Mouse (Mus musculus): ENCODE data around the gene Nell1.
"Not testable (repeated sequence)": the region's sequence is repeated elsewhere in the genome, so short reads cannot be mapped to it uniquely, and the experiment has no call there.

Gene Nell1

DNA sequence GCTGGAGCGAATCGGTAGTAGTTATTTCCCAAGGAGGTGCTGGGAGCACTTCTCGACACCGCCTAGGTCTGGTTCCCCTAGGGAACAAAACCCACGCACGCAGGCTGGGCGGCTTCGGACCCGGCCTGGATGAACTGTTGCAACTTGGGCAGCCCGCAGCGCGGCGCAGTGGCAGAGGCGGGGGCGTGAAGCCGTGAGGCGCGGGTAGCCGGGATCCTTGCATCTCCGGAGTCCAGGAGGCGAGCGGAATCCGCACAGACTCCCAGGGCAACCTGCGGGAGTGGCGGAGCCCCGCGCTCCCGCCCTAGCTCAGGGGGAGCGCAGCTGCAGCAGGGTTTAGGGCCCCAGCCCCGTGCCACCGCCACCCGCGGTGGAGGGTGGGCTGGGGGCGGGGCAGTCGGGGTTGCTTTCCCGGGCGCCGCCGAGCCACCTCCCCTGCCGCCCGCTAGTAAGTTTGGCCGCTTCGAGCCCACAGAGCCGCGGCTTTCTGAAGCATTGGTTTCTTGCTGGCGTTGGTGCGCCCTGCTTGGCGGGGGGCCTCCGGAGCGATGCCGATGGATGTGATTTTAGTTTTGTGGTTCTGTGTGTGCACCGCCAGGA is at the start of gene Nell1:
Nell1 (plus strand) TSS at position 24 of the 600 bp plus-strand sequence.
- DNase-seq (ENCODE audit: extremely low read depth, insufficient read length, low spot score), result no peak

DNA sequence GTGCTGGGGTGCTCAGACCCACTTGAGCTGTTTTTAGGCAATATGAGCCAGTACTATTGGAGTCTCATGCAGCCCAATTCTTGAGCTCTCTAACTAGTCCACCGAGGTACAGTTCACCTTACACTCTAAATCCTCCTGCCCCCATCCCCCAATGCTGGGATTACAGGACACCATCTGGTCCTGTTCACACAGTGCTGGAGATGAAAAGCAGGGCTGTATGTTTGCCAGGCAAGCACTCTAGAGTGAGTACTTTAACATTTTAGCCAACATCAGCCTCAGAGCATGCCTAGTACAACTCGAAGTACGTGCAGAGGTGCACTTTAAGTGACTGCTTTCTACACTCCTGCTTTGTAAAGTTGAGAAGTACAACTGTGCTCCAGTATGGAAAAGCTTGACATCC is 46.1 kb upstream of the Nell1 start:
- no peak for DNase-seq (ENCODE audit: extremely low read depth, insufficient read length, low spot score)

DNA sequence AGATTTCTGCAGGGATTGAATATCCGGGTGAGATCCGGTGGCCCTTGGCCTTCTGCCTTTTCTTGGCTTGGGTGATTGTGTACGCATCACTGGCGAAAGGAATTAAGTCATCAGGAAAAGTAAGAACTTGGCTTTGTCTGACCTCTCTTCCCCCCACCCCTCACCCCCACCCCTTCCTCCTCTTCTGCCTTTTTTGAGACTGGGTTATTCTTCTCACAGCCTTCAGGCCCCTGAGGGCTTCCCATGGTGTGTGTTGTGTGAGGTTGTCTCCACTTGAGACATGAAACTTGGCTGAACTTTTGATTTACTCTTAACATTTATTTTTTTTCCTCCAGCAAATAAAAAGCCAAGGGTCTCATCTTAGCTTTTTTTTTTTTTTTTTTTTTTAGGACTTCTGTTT is 44.7 kb upstream of the Nell1 start:
- DNase-seq (ENCODE audit: extremely low read depth, insufficient read length, low spot score), result no peak

DNA sequence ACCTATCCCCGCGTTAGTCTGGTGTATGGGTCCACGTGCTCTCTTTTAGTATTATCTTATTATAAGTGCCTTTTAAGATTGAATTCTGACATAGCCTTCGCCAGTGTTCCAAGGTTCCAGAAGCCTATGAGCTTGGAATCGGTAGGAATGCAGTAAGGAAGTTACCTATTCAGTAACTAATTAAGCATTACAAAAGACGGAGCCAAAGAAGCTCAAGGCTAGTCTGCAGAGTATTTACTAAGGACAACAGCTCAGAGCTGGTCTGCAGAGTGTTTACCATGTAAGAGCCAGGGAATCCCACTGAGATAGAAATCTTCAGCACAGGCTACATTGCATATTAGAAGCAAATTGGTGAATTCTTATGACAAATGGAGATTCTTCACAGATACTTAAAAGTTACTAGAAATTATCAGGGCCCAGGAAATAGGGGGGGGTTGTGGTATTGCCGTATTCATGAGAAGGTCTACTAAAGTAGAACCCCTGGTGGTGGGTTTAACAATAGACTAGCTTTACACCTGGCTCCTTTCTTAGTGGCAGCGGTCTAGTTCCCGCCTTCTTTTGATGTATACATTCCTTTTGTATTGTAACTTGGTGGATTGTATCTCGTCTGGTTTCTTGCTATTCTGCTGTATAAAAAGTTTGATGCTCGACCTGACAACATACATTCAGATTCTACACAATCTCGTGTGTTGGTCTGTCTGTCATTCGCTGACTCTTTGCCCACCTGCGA is 41.1 kb upstream of the Nell1 start:
- DNase-seq (ENCODE audit: extremely low read depth, insufficient read length, low spot score), result not testable (repeated sequence)

GRCm38 (mm10) chr7:49936821-49937220 is 37.8 kb upstream of the Nell1 start:
- DNase-seq (ENCODE audit: extremely low read depth, insufficient read length, low spot score), result no peak

DNA sequence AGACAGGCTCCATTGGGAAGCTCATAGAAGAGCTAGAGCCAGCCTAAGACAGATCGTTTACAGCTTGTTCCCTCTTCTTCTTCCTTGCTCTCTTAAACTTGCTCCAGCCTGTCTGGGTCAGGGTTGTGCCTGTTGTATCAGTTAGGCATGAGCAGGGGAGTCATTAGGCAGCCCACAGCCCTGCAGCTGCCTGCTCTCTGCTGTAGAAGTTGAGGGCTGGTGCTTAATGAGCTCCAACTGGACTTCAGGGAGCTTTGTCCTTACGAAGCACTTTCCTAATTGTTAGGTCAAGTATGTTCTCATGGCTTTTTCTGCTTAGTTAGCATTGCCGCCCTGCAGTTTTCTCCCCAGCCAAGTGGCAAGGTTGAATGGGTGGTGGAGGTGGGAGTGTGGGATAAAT is 32.6 kb upstream of the Nell1 start:
- DNase-seq (ENCODE audit: extremely low read depth, insufficient read length, low spot score), result no peak

DNA sequence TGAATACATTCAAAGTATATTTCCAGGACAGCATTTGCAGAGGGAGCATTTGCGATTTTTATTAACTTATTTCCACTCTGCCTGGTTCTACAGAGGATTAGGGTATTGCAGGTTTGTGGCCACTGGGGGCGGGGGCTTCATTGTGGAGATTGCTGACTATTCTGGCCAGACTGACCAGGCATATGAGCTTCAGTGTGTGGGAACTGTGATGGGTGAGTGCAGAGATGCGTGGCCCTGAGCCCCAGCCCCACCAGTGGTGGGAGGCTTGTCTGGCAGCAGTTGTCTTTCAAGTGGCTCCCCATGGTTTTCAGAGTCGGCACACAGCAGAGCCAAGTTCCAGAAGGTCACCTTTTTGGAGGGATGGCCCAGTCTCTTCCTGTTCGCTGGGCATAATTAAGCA is 32.2 kb upstream of the Nell1 start:
- no peak for DNase-seq (ENCODE audit: extremely low read depth, insufficient read length, low spot score)

GRCm38 (mm10) chr7:49946691-49947090 is 28.0 kb upstream of the Nell1 start:
- no peak for DNase-seq (ENCODE audit: extremely low read depth, insufficient read length, low spot score)

- no peak for DNase-seq (ENCODE audit: extremely low read depth, insufficient read length, low spot score)
These were observed 21.0 kb upstream of the Nell1 start for GRCm38 (mm10) chr7:49953546-49954181.

GRCm38 (mm10) chr7:49954834-49955233 is 19.8 kb upstream of the Nell1 start:
- no peak for DNase-seq (ENCODE audit: extremely low read depth, insufficient read length, low spot score)

DNA sequence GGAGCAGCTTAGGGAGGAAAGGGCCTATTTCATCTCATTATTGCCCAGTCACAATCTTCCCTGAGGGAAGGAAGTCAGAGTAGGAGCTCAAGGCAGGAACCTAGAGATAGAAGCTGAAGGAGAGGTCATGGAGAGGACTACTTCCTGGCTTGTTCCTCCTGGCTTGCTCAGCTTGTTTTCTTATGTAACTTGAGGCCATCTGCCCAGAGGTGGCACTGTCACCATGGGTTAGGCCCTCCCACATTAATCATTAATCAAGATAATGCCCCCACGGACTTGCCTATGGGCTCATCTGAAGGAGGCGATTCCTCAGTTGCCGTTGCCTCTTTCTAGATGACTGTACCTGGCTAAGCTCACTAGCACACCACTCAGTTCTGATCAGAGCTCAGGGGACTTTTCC is 17.5 kb upstream of the Nell1 start:
- DNase-seq (ENCODE audit: extremely low read depth, insufficient read length, low spot score), result no peak

DNA sequence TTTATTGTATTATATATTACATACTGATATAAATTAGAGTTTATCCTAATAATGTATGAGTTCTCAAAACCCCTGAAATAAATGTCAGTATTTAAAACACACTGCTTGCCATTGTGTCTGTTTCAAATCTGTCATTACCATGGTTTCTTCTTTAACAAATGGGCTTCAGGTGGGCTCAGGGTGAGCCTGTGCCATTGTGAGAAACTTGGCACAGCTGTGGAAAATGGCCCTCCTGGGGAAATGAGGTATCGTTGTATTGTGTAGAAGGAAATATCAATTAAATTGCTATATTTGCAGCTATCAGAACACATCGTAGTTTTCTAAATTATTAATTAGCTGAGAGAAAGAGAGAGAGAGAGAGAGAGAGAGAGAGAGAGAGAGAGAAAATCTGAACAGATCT is 10.9 kb upstream of the Nell1 start:
- DNase-seq (ENCODE audit: extremely low read depth, insufficient read length, low spot score), result no peak

DNA sequence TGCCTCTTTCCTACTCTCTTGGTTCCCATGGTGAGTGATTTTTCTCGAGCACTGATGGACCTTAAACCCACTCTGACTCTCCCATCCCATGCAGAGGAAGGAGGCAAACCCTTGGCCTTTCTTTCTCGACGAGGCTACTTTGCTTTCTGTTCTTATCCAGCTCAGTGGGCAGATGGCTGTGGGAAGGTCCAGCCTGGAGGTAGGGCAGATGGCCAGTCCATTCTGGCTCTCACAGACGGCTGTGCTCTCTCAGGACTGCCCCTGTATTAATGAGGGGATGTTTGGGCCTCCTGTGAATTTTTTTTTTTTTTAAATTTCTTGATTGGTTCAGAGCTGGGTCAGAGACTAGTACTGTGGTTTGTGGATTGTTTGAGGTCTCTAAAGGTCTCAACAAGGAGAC is 5.1 kb upstream of the Nell1 start:
- DNase-seq (ENCODE audit: extremely low read depth, insufficient read length, low spot score), result no peak

DNA sequence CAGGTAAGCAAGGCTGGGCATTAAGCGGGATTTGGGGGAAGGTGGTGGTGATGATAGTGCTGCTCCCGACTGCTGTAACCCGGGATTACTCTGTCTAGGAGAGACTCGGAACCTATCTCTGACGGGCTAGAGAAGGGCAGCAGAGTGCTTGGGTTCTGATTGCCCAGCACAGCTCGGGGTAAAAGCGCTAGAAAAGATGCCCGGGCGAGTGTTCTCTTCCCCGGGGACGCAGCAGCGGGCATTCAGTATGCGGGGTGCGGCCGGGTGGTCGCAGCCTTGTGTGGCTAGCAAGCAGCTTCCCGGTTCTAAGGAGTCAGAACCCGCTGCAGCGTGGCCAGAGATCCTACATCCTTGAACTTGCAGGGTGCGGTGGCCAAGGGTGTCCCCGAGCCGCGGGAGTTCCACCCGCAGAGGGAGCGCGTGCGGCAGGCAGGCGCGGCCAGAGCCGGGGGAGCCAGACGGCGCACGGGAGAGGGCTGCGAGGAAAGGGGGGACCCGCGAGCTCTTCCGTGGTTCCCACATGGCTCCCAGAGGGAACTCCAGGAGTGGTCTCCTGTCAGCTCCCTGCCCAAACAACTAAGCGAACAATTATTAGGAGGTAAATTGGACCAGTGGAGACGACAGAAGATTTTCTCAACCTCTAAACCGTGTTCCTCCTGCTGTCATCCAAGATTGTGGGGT is 917 bp downstream of the Nell1 start:
- no peak for DNase-seq (ENCODE audit: extremely low read depth, insufficient read length, low spot score)

DNA sequence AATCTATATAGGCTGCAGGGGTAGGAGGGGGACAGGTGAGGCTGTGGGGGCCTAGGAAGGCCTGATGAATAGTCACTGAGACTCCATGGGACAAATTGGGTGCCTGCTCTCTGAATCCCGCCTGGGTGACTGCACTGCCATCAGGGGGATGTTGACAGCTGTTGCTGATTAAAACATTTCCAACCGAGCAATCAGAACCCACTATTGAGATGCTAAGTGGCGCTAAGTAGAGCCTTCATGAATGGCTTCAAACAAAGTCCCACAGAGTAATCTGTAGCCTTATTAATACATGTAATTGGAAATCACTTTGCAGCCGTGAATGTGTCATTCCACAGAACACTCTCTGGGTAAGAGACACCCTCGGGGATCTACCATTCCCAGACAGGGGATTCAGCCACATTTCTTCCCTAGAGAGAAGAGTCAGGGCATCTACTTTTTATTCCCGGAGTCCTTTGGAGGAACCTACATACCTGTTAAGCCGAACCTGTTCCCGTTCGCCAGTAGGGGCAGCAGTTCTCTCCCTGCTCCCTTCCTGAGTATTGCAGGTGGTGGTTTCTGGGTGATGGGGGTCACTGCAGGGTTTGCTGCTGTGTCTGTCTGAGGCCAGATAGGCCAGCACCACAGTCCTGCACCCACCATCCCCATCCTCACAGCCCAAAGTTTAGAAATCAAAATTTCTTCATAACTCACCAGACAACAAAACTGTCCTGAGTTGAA is 7.0 kb downstream of the Nell1 start:
- no peak for DNase-seq (ENCODE audit: extremely low read depth, insufficient read length, low spot score)

GRCm38 (mm10) chr7:49984698-49985097 is 10.0 kb downstream of the Nell1 start:
- DNase-seq (ENCODE audit: extremely low read depth, insufficient read length, low spot score), result no peak

- no peak for DNase-seq (ENCODE audit: extremely low read depth, insufficient read length, low spot score)
These were observed 11.3 kb downstream of the Nell1 start for GRCm38 (mm10) chr7:49985947-49986346.

- DNase-seq (ENCODE audit: extremely low read depth, insufficient read length, low spot score), result no peak
These were observed 24.7 kb downstream of the Nell1 start for GRCm38 (mm10) chr7:49999321-49999720.

- no peak for DNase-seq (ENCODE audit: extremely low read depth, insufficient read length, low spot score)
These were observed 30.6 kb downstream of the Nell1 start for GRCm38 (mm10) chr7:50005268-50005667.

GRCm38 (mm10) chr7:50035187-50036153 is 60.8 kb downstream of the Nell1 start:
- no peak for DNase-seq (ENCODE audit: extremely low read depth, insufficient read length, low spot score)
